Mouse (Mus musculus): ENCODE measurements around the gene Hspa13.

GRCm38 (mm10) chr16:75748926-75749325 is 18.0 kb downstream of the Hspa13 start:
- TF ChIP-seq CTCF (IDR thresholded peaks at IDR 0.05; ENCODE audit: low read depth, low read length): no peak
- TF ChIP-seq TAL1 (conservative IDR thresholded peaks at IDR 0.05; ENCODE audit: low read depth, low read length): no peak
